Mouse (Mus musculus): Measurements from ENCODE around the gene Kcnd2. TPM values are rescaled to one million over a fixed set of nuclear protein-coding genes. Genes with fewer than 3 reads are reported as not detected.
A peak's percentile ranks its signal among the peaks of the same experiment; 100 is the strongest.

Gene Kcnd2
- polyA plus RNA-seq (2012; rRNA removed) (2.8 and 3.2 TPM in 2 replicates), polyA plus RNA-seq (2014; fragmentation: Nextera tagmentation; extraction: Ambion mirVana) (5.4 TPM in 2 replicates)

GRCm38 (mm10) chr6:21215491-21216191 lies at the start of gene Kcnd2:
Gene Kcnd2 (plus strand): TSS chr6:21215503.
- H3K36me3 ChIP-seq (ENCODE audit: control insufficient read depth, insufficient read depth, low read length) = no peaks in the 10 kb centered on the region
- peak; percentile 10 for DNase-seq (ENCODE audit: low spot score)
- H3K4me1 ChIP-seq (ENCODE audit: control insufficient read depth, insufficient read depth, low read length) = 0 out of 2 replicates have a peak, but pooled peaks cover 8% of the 10 kb centered on the region
- H3K27me3 ChIP-seq (ENCODE audit: control insufficient read depth, insufficient read depth, low read length) = 0 out of 2 replicates have a peak, but pooled peaks cover 8% of the 10 kb centered on the region
- no peak for TF ChIP-seq POLR2A (IDR thresholded peaks at IDR 0.05; ENCODE audit: borderline replicate concordance, extremely low read depth, insufficient read depth, insufficient read length)
- H3K27ac ChIP-seq (replicated peaks; ENCODE audit: low read depth, low read length) = 0 out of 2 replicates have a peak within 1 kb of the TSS, but pooled peaks have one; percentile 38
- H3K4me2 ChIP-seq (replicated peaks; ENCODE audit: low read depth, low read length, severe bottlenecking) = peak within 1 kb of the TSS; percentile 91
- peak within 1 kb of the TSS; percentile 61 for H3K4me3 ChIP-seq (replicated peaks; ENCODE audit: low read length)
- no peaks in the 10 kb centered on the region for H3K9me3 ChIP-seq (ENCODE audit: control insufficient read depth, low read length)
- 11% methylated on average over 34 of the region's 34 CpGs for WGBS
- H3K9ac ChIP-seq (ENCODE audit: low read depth, low read length, severe bottlenecking) = peak within 1 kb of the TSS; percentile 71
- peak; percentile 62 for ATAC-seq (ENCODE audit: low FRiP score, low read depth)

GRCm38 (mm10) chr6:21166611-21167010 lies 48.7 kb upstream of the Kcnd2 start:
- ATAC-seq (ENCODE audit: low FRiP score, low read depth) (no peak), DNase-seq (ENCODE audit: low spot score) (no peak)
- H3K9me3 ChIP-seq (ENCODE audit: control insufficient read depth, low read length) = no peaks in the 10 kb centered on the region
- 23% methylated on average over 1 of the region's 1 CpGs for WGBS
- TF ChIP-seq POLR2A (IDR thresholded peaks at IDR 0.05; ENCODE audit: borderline replicate concordance, extremely low read depth, insufficient read depth, insufficient read length) = no peak
- no peaks in the 10 kb centered on the region for H3K27me3 ChIP-seq (ENCODE audit: control insufficient read depth, insufficient read depth, low read length)
- no peak overlapping the region for H3K4me2 ChIP-seq (replicated peaks; ENCODE audit: low read depth, low read length, severe bottlenecking)
- H3K27ac ChIP-seq (replicated peaks; ENCODE audit: low read depth, low read length) = no peak overlapping the region
- H3K36me3 ChIP-seq (ENCODE audit: control insufficient read depth, insufficient read depth, low read length) = no peaks in the 10 kb centered on the region
- H3K4me3 ChIP-seq (replicated peaks; ENCODE audit: low read length) = no peak overlapping the region
- no peak overlapping the region for H3K9ac ChIP-seq (ENCODE audit: low read depth, low read length, severe bottlenecking)
- no peaks in the 10 kb centered on the region for H3K4me1 ChIP-seq (ENCODE audit: control insufficient read depth, insufficient read depth, low read length)

GRCm38 (mm10) chr6:21195341-21195740 lies 20.0 kb upstream of the Kcnd2 start:
- Histone ChIP-seq H3K4me2 (replicated peaks; ENCODE audit: low read depth, low read length, severe bottlenecking) (no peak overlapping the region), H3K4me3 (replicated peaks; ENCODE audit: low read length) (no peak overlapping the region), H3K4me1 (ENCODE audit: control insufficient read depth, insufficient read depth, low read length) (no peaks in the 10 kb centered on the region), H3K27ac (replicated peaks; ENCODE audit: low read depth, low read length) (no peak overlapping the region), H3K36me3 (ENCODE audit: control insufficient read depth, insufficient read depth, low read length) (no peaks in the 10 kb centered on the region), H3K9ac (ENCODE audit: low read depth, low read length, severe bottlenecking) (no peak overlapping the region), H3K9me3 (ENCODE audit: control insufficient read depth, low read length) (no peaks in the 10 kb centered on the region), H3K27me3 (ENCODE audit: control insufficient read depth, insufficient read depth, low read length) (no peaks in the 10 kb centered on the region)
- no peak for TF ChIP-seq POLR2A (IDR thresholded peaks at IDR 0.05; ENCODE audit: borderline replicate concordance, extremely low read depth, insufficient read depth, insufficient read length)
- DNase-seq (ENCODE audit: low spot score) = no peak
- WGBS = 70% methylated on average over 2 of the region's 2 CpGs
- no peak for ATAC-seq (ENCODE audit: low FRiP score, low read depth)

DNA sequence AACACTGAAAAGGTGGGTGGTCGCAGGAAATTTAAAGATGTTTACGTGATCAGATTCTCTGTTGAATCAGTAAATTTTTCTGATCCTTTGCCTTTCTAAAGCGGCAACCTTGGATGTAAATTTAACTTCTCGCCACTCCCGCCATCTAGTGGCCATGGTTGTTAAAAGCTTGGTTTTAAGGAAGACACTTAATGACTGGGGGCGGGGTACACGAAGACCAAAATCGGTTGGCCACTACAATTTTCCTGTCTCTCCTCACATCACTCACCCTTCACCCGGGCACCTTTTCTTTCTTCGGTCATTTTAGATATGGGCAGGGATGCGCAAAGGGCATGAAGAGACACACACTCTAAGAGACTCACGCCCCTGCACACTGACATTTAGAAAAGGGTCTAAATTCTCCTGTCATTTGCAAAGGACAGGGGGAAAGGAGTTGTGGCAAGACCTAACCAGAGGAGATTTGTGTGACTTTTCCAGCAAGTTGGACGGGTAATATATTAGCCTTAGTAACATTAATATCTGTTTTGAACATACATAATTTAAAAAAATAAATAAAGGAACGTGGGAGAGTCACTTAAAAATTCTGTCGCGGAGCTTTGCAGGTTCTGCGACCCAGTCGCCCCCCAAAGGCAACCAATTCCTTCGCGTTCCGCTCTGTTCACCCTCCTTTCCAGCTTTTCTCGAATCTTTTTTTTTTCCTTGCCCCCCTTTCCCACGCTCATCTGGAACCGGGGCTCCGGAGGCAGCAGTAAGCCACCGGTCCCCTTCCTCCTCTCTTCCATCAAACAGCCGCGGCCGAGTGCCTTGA lies 1.2 kb upstream of the Kcnd2 start:
- Histone ChIP-seq H3K36me3 (ENCODE audit: control insufficient read depth, insufficient read depth, low read length) (no peaks in the 10 kb centered on the region), H3K4me1 (ENCODE audit: control insufficient read depth, insufficient read depth, low read length) (0 out of 2 replicates have a peak, but pooled peaks cover 8% of the 10 kb centered on the region), H3K4me3 (replicated peaks; ENCODE audit: low read length) (peak overlapping the region; percentile 61), H3K27me3 (ENCODE audit: control insufficient read depth, insufficient read depth, low read length) (0 out of 2 replicates have a peak, but pooled peaks cover 8% of the 10 kb centered on the region), H3K9me3 (ENCODE audit: control insufficient read depth, low read length) (no peaks in the 10 kb centered on the region), H3K4me2 (replicated peaks; ENCODE audit: low read depth, low read length, severe bottlenecking) (peak overlapping the region; percentile 91), H3K9ac (ENCODE audit: low read depth, low read length, severe bottlenecking) (peak overlapping the region; percentile 71), H3K27ac (replicated peaks; ENCODE audit: low read depth, low read length) (0 out of 2 replicates have a peak overlapping the region, but pooled peaks have one; percentile 33)
- under 1% methylated on average over 29 of the region's 29 CpGs for WGBS
- TF ChIP-seq POLR2A (IDR thresholded peaks at IDR 0.05; ENCODE audit: borderline replicate concordance, extremely low read depth, insufficient read depth, insufficient read length) = no peak
- DNase-seq (ENCODE audit: low spot score) (peak; percentile 88), ATAC-seq (ENCODE audit: low FRiP score, low read depth) (peak; percentile 42; the same call in 1 of the 2 replicates)

Data from limb, embryonic 14.5 days (tissue).